Mouse (Mus musculus) G1E (cell line): ENCODE measurements at regions not wholly inside any gene's neighbourhood (a gene's known extent, or its start where the extent isn't known, plus 50 kb on each side); places are given as distances from the start of the nearest gene placed in this dataset.

ENCODE experiments used
- ATAC-seq: 2 replicates; pipeline ENCODE4 v1.8.0; 2016; ENCODE audit warnings: mild to moderate bottlenecking; ENCODE audit not compliant: insufficient number of reproducible peaks, poor library complexity, low FRiP score, severe bottlenecking; ENCODE audit errors: extremely low read depth
- DNase-seq: peaks from one replicate; pipeline ENCODE4 v3.0.0; 2012; ENCODE audit warnings: low spot score
- H3K27me3 ChIP-seq: 2 replicates; pipeline ENCODE4 v1.6.1; 2012; ENCODE audit warnings: mild to moderate bottlenecking, low read length, inconsistent platforms; ENCODE audit not compliant: insufficient read depth
- H3K36me3 ChIP-seq: replicated peaks from 2 replicates; pipeline ENCODE3; 2012; ENCODE audit warnings: mild to moderate bottlenecking, inconsistent platforms
- H3K4me1 ChIP-seq: 2 replicates; pipeline ENCODE4 v1.6.1; 2012; ENCODE audit warnings: low read depth, low read length, inconsistent platforms, mixed read lengths; ENCODE audit not compliant: insufficient read depth
- H3K4me3 ChIP-seq: 2 replicates; pipeline ENCODE4 v1.5.1; 2012; ENCODE audit warnings: low read depth, mild to moderate bottlenecking, inconsistent platforms, low read length, moderate library complexity, mixed read lengths
- H3K9me3 ChIP-seq: replicated peaks from 2 replicates; pipeline ENCODE4 v1.6.1; 2012; ENCODE audit warnings: inconsistent platforms
- CTCF ChIP-seq: IDR thresholded peaks from 2 replicates; pipeline ENCODE4 v1.5.1; 2012; ENCODE audit warnings: low read depth, low read length, inconsistent platforms, mixed read lengths
- GATA1 ChIP-seq: IDR thresholded peaks from 2 replicates; pipeline ENCODE4 v1.6.1; 2012; ENCODE audit warnings: borderline replicate concordance, low read length, inconsistent platforms, mixed read lengths
- GATA2 ChIP-seq: IDR thresholded peaks from 2 replicates; pipeline ENCODE4 v1.6.1; 2012; ENCODE audit warnings: low read depth, low read length, inconsistent platforms, borderline replicate concordance
- POLR2AphosphoS5 ChIP-seq: IDR thresholded peaks from 2 replicates; pipeline ENCODE4 v1.6.1; 2012; ENCODE audit warnings: low read depth, low read length, inconsistent platforms; ENCODE audit not compliant: insufficient replicate concordance
- TAL1 ChIP-seq: conservative IDR thresholded peaks from 2 replicates; pipeline ENCODE4 v1.6.1; 2012; ENCODE audit warnings: low read depth, low read length, inconsistent platforms, mixed read lengths

GRCm38 (mm10) chr2:137807594-137808295 lies 448.6 kb upstream of the Btbd3 start:
- Histone ChIP-seq H3K4me1 (no peaks in the 10 kb centered on the region), H3K4me3 (no peak overlapping the region), H3K9me3 (0 out of 2 replicates have a peak, but pooled peaks cover 2% of the 10 kb centered on the region), H3K27me3 (no peaks in the 10 kb centered on the region), H3K36me3 (no peaks in the 10 kb centered on the region)
- TF ChIP-seq POLR2AphosphoS5, result no peak
- no peak for TF ChIP-seq TAL1
- TF ChIP-seq GATA1, result no peak
- no peak for DNase-seq
- ATAC-seq, result no peak

GRCm38 (mm10) chr2:137794841-137795240 lies 461.5 kb upstream of the Btbd3 start:
- no peak for DNase-seq
- ATAC-seq, result no peak
- no peaks in the 10 kb centered on the region; the same call in 1 of the 2 replicates for H3K9me3 ChIP-seq
- no peaks in the 10 kb centered on the region for H3K36me3 ChIP-seq
- H3K27me3 ChIP-seq, result no peaks in the 10 kb centered on the region
- TF ChIP-seq GATA1, result no peak
- H3K4me1 ChIP-seq, result no peaks in the 10 kb centered on the region
- no peak overlapping the region for H3K4me3 ChIP-seq

DNA sequence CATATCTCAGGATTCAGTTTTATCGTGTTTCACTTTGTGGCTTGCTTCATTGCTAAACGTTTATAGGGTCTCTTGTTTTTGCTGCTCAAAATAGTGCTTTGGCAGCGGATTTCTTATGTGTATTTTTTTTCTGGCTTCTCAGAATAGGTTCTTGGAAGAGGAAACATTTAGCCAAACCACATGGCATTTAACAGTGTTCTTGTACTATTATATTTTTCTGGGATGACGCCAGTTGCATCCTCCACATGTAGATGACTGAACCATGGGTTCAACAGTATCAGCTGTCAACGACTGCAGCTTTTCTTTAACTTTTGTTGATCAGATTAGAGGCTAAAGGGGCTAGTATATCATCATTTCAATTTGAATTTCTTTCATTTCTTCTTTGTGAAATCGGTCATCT lies 472.3 kb upstream of the Btbd3 start:
- Histone ChIP-seq H3K27me3 (no peaks in the 10 kb centered on the region), H3K36me3 (no peaks in the 10 kb centered on the region), H3K4me1 (no peaks in the 10 kb centered on the region), H3K4me3 (no peak overlapping the region), H3K9me3 (peaks cover 3% of the 10 kb centered on the region)
- TF ChIP-seq TAL1, result no peak
- no peak for TF ChIP-seq CTCF
- TF ChIP-seq GATA2, result no peak
- no peak for TF ChIP-seq GATA1
- no peak for TF ChIP-seq POLR2AphosphoS5
- ATAC-seq (no peak), DNase-seq (no peak)

GRCm38 (mm10) chr2:137777430-137777829 lies 478.9 kb upstream of the Btbd3 start:
- H3K4me1 ChIP-seq, result no peaks in the 10 kb centered on the region
- ATAC-seq (no peak), DNase-seq (no peak)
- H3K4me3 ChIP-seq, result no peak overlapping the region
- peaks cover 3% of the 10 kb centered on the region for H3K9me3 ChIP-seq
- H3K27me3 ChIP-seq, result no peaks in the 10 kb centered on the region
- no peaks in the 10 kb centered on the region for H3K36me3 ChIP-seq
- no peak for TF ChIP-seq TAL1
- no peak for TF ChIP-seq GATA1
- no peak for TF ChIP-seq CTCF
- no peak for TF ChIP-seq GATA2
- TF ChIP-seq POLR2AphosphoS5, result no peak

- DNase-seq, result no peak
- H3K4me3 ChIP-seq, result no peak overlapping the region
- no peak for TF ChIP-seq CTCF
- no peak for TF ChIP-seq TAL1
- TF ChIP-seq GATA1, result no peak
- ATAC-seq, result no peak
- 0 out of 2 replicates have a peak, but pooled peaks cover 3% of the 10 kb centered on the region for H3K9me3 ChIP-seq
- no peaks in the 10 kb centered on the region for H3K4me1 ChIP-seq
- no peaks in the 10 kb centered on the region for H3K27me3 ChIP-seq
- H3K36me3 ChIP-seq, result no peaks in the 10 kb centered on the region
Observed at GRCm38 (mm10) chr2:137764785-137765184, 491.6 kb upstream of the Btbd3 start.

GRCm38 (mm10) chr2:137759455-137759854 lies 496.9 kb upstream of the Btbd3 start:
- ATAC-seq, result no peak
- Histone ChIP-seq H3K36me3 (no peaks in the 10 kb centered on the region), H3K27me3 (no peaks in the 10 kb centered on the region), H3K9me3 (peaks cover 19% of the 10 kb centered on the region), H3K4me3 (no peak overlapping the region), H3K4me1 (no peaks in the 10 kb centered on the region)
- DNase-seq, result no peak
- TF ChIP-seq TAL1 (no peak), GATA2 (no peak), CTCF (no peak), GATA1 (no peak), POLR2AphosphoS5 (no peak)

DNA sequence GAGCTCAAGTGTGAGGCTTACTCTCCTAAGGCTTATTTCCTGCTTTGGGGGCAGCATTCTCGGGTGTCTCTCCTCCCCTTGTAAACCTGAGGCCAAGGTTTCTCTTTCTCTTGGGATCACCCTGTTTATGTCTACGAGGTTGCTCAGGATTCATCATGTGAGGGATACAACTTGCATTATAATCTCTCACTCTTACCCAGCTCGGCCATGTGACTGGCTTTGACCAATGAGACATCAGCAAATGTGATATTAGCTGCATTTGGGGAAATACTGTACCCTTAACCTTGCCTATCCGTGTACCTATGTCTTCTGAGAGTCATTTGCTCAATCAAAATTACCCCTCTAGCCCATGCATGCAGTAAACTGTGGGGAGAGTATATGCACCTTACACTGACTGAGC lies 498.0 kb upstream of the Btbd3 start:
- Histone ChIP-seq H3K4me1 (no peaks in the 10 kb centered on the region), H3K27me3 (no peaks in the 10 kb centered on the region), H3K36me3 (no peaks in the 10 kb centered on the region), H3K4me3 (no peak overlapping the region), H3K9me3 (peaks cover 19% of the 10 kb centered on the region)
- ATAC-seq (no peak), DNase-seq (no peak)
- TF ChIP-seq GATA1 (no peak), CTCF (no peak), GATA2 (no peak), POLR2AphosphoS5 (no peak), TAL1 (no peak)
